Mouse (Mus musculus) lung, embryonic 14.5 days (tissue): ENCODE data around the gene Dlgap1. TPM values are rescaled to one million over a fixed set of nuclear protein-coding genes. Genes with fewer than 3 reads are reported as not detected.

Experiments used
- ATAC-seq: fragments of 200-750 bp; cut with Nextera tagmentation; 2 replicates; pipeline ENCODE4 v1.8.0; 2017; ENCODE audit warnings: mild to moderate bottlenecking, moderate TSS enrichment, moderate library complexity; ENCODE audit not compliant: insufficient read depth
- DNase-seq: peaks from one replicate; pipeline ENCODE4 v3.0.0-alpha.2; 2015
- H3K27ac ChIP-seq: fragments of 300-500 bp; sonication (generic); 2 replicates; pipeline ENCODE4 v1.5.1; 2014; ENCODE audit warnings: low read depth, mild to moderate bottlenecking, moderate library complexity
- H3K27me3 ChIP-seq: fragments of 300-500 bp; sonication (generic); 2 replicates; pipeline ENCODE4 v1.6.1; 2014; ENCODE audit warnings: low read length, control low read depth; ENCODE audit not compliant: insufficient read depth
- H3K36me3 ChIP-seq: fragments of 300-500 bp; sonication (generic); 2 replicates; pipeline ENCODE4 v1.6.1; 2014; ENCODE audit warnings: control low read depth; ENCODE audit not compliant: insufficient read depth
- H3K4me1 ChIP-seq: fragments of 300-500 bp; sonication (generic); 2 replicates; pipeline ENCODE4 v1.6.1; 2014; ENCODE audit warnings: antibody characterized with exemption, control low read depth; ENCODE audit not compliant: insufficient read depth
- H3K4me2 ChIP-seq: fragments of 300-500 bp; sonication (generic); 2 replicates; pipeline ENCODE4 v1.6.1; 2014; ENCODE audit warnings: mild to moderate bottlenecking
- H3K4me3 ChIP-seq: fragments of 300-500 bp; sonication (generic); 2 replicates; pipeline ENCODE4 v1.5.1; 2014; ENCODE audit warnings: low read depth, low read length
- H3K9ac ChIP-seq: fragments of 300-500 bp; sonication (generic); 2 replicates; pipeline ENCODE4 v1.6.1; 2014
- H3K9me3 ChIP-seq: fragments of 300-500 bp; sonication (generic); 2 replicates; pipeline ENCODE4 v1.6.1; 2016; ENCODE audit warnings: low read depth, low read length, control low read depth
- CTCF ChIP-seq: IDR thresholded peaks from 2 replicates; pipeline ENCODE4 v1.5.1; 2016; ENCODE audit warnings: antibody characterized with exemption, low read depth
- WGBS: fragments of 180-500 bp; shearing (Covaris S2); extraction: QIAGEN DNeasy Blood & Tissue Kit; methylation state at CpG from one replicate; pipeline ENCODE4 v1.1.7; 2014; 5-methylcytosine and 5-hydroxymethylcytosine counted together
- microRNA counts: library from miRNA; unstranded; fragments of <30 nt; microRNA quantifications from one replicate; lab custom pipeline; 2016
- microRNA-seq: library from miRNA; unstranded; fragments of <30 nt; microRNA quantifications from one replicate; pipeline ENCODE4, GENCODE M21; 2016; ENCODE audit warnings: borderline number of aligned reads
- polyA plus RNA-seq: library from polyadenylated mRNA; unstranded; fragments of >200 nt; fragmentation: Nextera tagmentation; extraction: Ambion mirVana; gene quantifications from 2 replicates; pipeline ENCODE4 v1.2.1, GENCODE M21; 2014

Gene Dlgap1
- polyA plus RNA-seq, 1 experiment from 2014 or later: 1.1 TPM

- DNase-seq (no peak), ATAC-seq (no peak)
- no peaks in the 10 kb centered on the region for H3K36me3 ChIP-seq
- no peaks in the 10 kb centered on the region for H3K4me1 ChIP-seq
- H3K27ac ChIP-seq: no peak overlapping the region
- no peak overlapping the region for H3K9ac ChIP-seq
- no peak for TF ChIP-seq CTCF
- no peaks in the 10 kb centered on the region for H3K9me3 ChIP-seq
- H3K4me3 ChIP-seq: no peak overlapping the region
- H3K4me2 ChIP-seq: no peak overlapping the region
- WGBS: 62% methylated on average over 10 of the region's 10 CpGs
- no peaks in the 10 kb centered on the region for H3K27me3 ChIP-seq
These were observed 896.3 kb downstream of the Dlgap1 start for GRCm38 (mm10) chr17:70865060-70865604.

- Histone ChIP-seq H3K4me3 (no peak overlapping the region), H3K27ac (no peak overlapping the region), H3K4me1 (no peaks in the 10 kb centered on the region), H3K27me3 (no peaks in the 10 kb centered on the region), H3K4me2 (no peak overlapping the region), H3K36me3 (no peaks in the 10 kb centered on the region), H3K9me3 (no peaks in the 10 kb centered on the region), H3K9ac (no peak overlapping the region)
- DNase-seq (no peak), ATAC-seq (no peak)
- no peak for TF ChIP-seq CTCF
- 75% methylated on average over 5 of the region's 5 CpGs for WGBS
These were observed 897.2 kb downstream of the Dlgap1 start for GRCm38 (mm10) chr17:70866029-70866428.

DNA sequence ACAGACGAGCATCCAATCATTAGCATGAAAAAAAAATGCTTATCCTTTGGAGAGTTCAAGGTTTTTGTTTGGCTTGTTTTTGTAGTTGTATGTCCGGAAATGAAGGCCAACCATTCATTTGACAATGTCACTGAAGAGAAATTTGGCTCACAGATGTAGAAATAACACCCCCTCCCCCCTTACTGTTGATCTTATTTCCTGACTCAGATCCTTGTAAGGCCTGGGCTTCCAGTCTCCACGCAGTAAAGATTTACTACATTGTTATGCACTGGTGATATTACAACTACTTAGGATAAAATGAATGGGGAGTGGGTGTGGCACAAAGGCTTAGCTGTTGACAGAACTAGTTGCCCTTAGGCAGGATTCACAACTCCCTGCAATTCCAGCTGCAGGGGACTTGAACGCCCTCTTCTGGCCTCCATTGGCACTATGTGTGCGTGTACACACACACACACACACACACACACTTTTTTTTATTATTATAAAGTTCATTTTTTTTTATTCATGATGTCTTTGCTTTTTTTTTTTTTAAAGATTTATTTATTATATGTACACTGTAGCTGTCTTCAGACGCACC is 897.8 kb downstream of the Dlgap1 start:
- no peaks in the 10 kb centered on the region for H3K27me3 ChIP-seq
- no peaks in the 10 kb centered on the region for H3K4me1 ChIP-seq
- ATAC-seq (no peak), DNase-seq (no peak)
- no peaks in the 10 kb centered on the region for H3K9me3 ChIP-seq
- no peak overlapping the region for H3K4me3 ChIP-seq
- H3K36me3 ChIP-seq: no peaks in the 10 kb centered on the region
- H3K4me2 ChIP-seq: no peak overlapping the region
- no peak for TF ChIP-seq CTCF
- H3K27ac ChIP-seq: no peak overlapping the region
- H3K9ac ChIP-seq: no peak overlapping the region
- 80% methylated on average over 6 of the region's 6 CpGs for WGBS

- Histone ChIP-seq H3K27me3 (no peaks in the 10 kb centered on the region), H3K9me3 (no peaks in the 10 kb centered on the region), H3K27ac (no peak overlapping the region), H3K36me3 (no peaks in the 10 kb centered on the region), H3K4me3 (no peak overlapping the region), H3K4me1 (no peaks in the 10 kb centered on the region), H3K9ac (no peak overlapping the region), H3K4me2 (no peak overlapping the region)
- no peak for ATAC-seq
- DNase-seq: no peak
- TF ChIP-seq CTCF: no peak
- 73% methylated on average over 5 of the region's 5 CpGs for WGBS
These were observed 899.8 kb downstream of the Dlgap1 start for GRCm38 (mm10) chr17:70868577-70869229.

- H3K4me3 ChIP-seq: no peak overlapping the region
- no peaks in the 10 kb centered on the region for H3K9me3 ChIP-seq
- H3K9ac ChIP-seq: no peak overlapping the region
- H3K27ac ChIP-seq: no peak overlapping the region
- TF ChIP-seq CTCF: no peak
- WGBS: 85% methylated on average over 4 of the region's 4 CpGs
- ATAC-seq (no peak), DNase-seq (no peak)
- H3K36me3 ChIP-seq: no peaks in the 10 kb centered on the region
- H3K27me3 ChIP-seq: no peaks in the 10 kb centered on the region
- no peak overlapping the region for H3K4me2 ChIP-seq
- no peaks in the 10 kb centered on the region for H3K4me1 ChIP-seq
These were observed 901.7 kb downstream of the Dlgap1 start for GRCm38 (mm10) chr17:70870581-70870980.

MicroRNAs within 50 kb of the gene (microRNA counts, 519-probe panel; counts per million panel counts)
- 30.5 counts per million for microRNA mmu-miR-1195 (lab: Ali Mortazavi, UCI)

Small RNA genes within 50 kb of the gene (microRNA-seq; reads per million reads assigned to microRNA genes)
- gene Mir1195: not detected
